Mouse (Mus musculus) liver (tissue): ENCODE measurements around the gene Egln1.
A peak's percentile ranks its signal among the peaks of the same experiment; 100 is the strongest.

Experiments
- DNase-seq: peaks from one replicate; pipeline ENCODE4 v3.0.0-alpha.2; 2020; ENCODE audit warnings: mixed read lengths

Egln1 gene

GRCm38 (mm10) chr8:124898251-124898905, 50.7 kb downstream of the Egln1 start:
- DNase-seq, result no peak

GRCm38 (mm10) chr8:124897386-124898250, 51.5 kb downstream of the Egln1 start, which contains the start of the genes Exoc8 and Sprtn:
Exoc8 (minus strand) TSS chr8:124897705.
Sprtn (plus strand) TSS chr8:124897886.
- DNase-seq, result peak; percentile 98

- DNase-seq, result peak; percentile 79
These were observed 52.3 kb downstream of the Egln1 start for GRCm38 (mm10) chr8:124896632-124897385.

GRCm38 (mm10) chr8:124896010-124896631, 53.0 kb downstream of the Egln1 start:
- no peak for DNase-seq

- no peak for DNase-seq
These were observed 56.5 kb downstream of the Egln1 start for GRCm38 (mm10) chr8:124892596-124892995.

- no peak for DNase-seq
These were observed 60.7 kb downstream of the Egln1 start for GRCm38 (mm10) chr8:124888385-124888784.

GRCm38 (mm10) chr8:124878946-124879526, 70.1 kb downstream of the Egln1 start:
- DNase-seq, result no peak

- no peak for DNase-seq
These were observed 71.0 kb downstream of the Egln1 start for GRCm38 (mm10) chr8:124878141-124878540.

GRCm38 (mm10) chr8:124872690-124873089, 76.4 kb downstream of the Egln1 start:
- no peak for DNase-seq

GRCm38 (mm10) chr8:124872081-124872480, 77.0 kb downstream of the Egln1 start:
- no peak for DNase-seq

GRCm38 (mm10) chr8:124871474-124871873, 77.7 kb downstream of the Egln1 start:
- no peak for DNase-seq

- DNase-seq, result no peak
These were observed 79.4 kb downstream of the Egln1 start for GRCm38 (mm10) chr8:124869708-124870107.

GRCm38 (mm10) chr8:124867126-124867525, 82.0 kb downstream of the Egln1 start:
- DNase-seq, result no peak

GRCm38 (mm10) chr8:124866669-124867068, 82.5 kb downstream of the Egln1 start:
- no peak for DNase-seq

GRCm38 (mm10) chr8:124863729-124864128, 85.4 kb downstream of the Egln1 start:
- DNase-seq, result no peak

- DNase-seq, result no peak
These were observed 85.9 kb downstream of the Egln1 start for GRCm38 (mm10) chr8:124863163-124863677.

- DNase-seq, result peak; percentile 90
These were observed 86.6 kb downstream of the Egln1 start, which contains the start of the genes Gnpat and 2810004N23Rik for GRCm38 (mm10) chr8:124862321-124863162. Gnpat (plus strand) TSS chr8:124863033. 2810004N23Rik (minus strand) TSS chr8:124863120.

GRCm38 (mm10) chr8:124860188-124860587, 88.9 kb downstream of the Egln1 start:
- no peak for DNase-seq

GRCm38 (mm10) chr8:124859466-124859865, 89.7 kb downstream of the Egln1 start:
- peak; percentile 45 for DNase-seq
